Mouse (Mus musculus) kidney, adult 2 months (tissue): ENCODE measurements around the gene Ppme1.

Experiments used
- CTCF ChIP-seq: fragments of 200-500 bp; conservative IDR thresholded peaks from 2 replicates; pipeline ENCODE4 v1.5.1; 2011; ENCODE audit warnings: low read depth, mild to moderate bottlenecking, control low read depth, low read length, moderate library complexity, mixed read lengths; ENCODE audit not compliant: insufficient read depth, insufficient read length
- POLR2A ChIP-seq: fragments of 200-500 bp; IDR thresholded peaks from one replicate; pipeline ENCODE4 v1.6.1; 2011; ENCODE audit warnings: low read depth, low read length, control low read depth

DNA sequence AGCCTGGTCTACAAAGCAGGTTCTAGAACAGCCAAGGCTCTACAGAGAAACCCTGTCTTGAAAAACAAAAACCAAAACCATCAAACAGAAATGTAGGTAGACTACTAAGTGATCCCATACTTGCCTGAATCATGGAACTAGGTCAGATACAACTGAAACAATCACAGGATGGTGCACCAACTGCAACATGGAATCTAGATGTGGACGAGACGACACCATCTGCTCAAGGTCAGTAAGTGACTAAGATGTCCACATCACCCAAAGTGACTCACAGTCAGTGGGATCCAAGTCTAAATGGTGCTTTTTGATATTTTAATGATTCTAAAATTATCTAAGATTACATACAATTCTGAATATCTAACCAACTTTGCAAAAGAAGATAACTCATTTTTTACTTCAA lies 36.2 kb downstream of the Ppme1 start:
- TF ChIP-seq CTCF: no peak
- TF ChIP-seq POLR2A: no peak
